Mouse (Mus musculus): ENCODE data around the gene Mrpl38. TPM values are rescaled to one million over a fixed set of nuclear protein-coding genes. Genes with fewer than 3 reads are reported as not detected.

Mrpl38 gene
- total RNA-seq, 4 experiments from 2014 or later, result 46.4 to 51.6 (median 50.3) TPM

DNA sequence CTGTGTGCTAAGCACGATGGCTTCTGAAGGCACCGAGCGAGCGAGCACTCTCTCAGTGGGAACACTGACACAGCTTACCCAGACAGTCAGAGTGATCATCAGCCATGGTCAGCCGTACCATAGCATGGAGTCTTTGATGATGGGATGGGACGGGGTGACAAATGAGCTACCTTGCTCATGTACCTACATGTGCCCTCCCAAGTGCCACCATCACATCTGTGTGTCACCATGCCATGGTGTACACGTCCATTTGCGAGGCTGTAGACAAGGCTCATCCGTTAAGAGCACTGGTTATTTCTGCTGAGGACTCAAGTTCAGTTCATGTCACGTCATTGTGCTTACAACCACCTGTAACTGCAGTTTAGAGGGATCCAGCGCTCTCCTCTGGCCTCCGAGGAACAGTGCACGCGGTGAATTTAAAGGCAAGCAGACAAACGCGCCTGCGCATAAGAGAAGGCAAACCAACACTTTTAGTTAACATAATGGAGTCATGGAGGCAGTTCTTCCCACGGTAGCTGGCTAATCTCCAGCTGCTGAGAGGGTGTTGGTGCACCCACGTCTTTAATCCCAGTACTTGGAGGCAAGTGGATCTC is 27.0 kb downstream of the Mrpl38 start:
- DNase-seq (ENCODE audit: low spot score in 2 of 2), result no peak

DNA sequence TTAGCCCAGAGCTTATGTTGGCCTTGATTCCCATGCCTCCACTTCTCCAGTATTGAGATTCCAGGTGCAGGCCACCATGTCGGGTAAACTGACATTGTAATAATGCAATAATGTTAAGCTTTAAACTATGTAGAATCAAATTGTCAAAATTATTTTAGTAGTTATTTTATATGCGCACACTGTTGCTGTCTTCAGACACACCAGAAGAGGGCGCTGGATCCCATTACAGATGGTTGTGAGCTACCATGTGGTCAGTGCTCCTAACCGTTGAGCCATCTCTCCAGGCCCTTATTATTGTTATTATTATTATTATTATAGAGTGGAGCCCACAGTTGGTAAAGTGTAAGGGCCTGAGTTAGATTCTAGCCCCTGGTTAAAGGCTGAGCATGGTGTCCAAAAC is 27.6 kb downstream of the Mrpl38 start:
- no peak for DNase-seq (ENCODE audit: low spot score in 2 of 2)

DNA sequence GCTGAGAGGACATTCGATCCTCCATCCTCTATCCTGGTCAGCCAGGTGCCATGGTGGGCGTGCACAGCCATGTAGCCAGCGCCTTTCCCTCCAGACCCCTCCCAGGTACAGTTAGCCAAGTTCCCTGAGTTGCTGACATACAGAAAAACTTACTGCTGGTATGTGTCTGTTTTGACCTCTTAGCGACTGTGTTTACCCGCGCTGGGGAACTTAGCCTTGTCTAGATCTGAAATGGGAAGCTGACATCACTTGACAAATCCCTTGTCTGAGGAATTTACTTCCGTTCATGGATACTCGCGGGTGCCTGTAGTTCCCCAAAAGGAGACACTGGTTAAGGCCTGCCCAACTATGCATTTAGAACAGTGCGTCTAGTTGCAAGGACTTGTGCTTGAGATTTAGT is 28.1 kb downstream of the Mrpl38 start:
- no peak for DNase-seq (ENCODE audit: low spot score in 2 of 2)

DNA sequence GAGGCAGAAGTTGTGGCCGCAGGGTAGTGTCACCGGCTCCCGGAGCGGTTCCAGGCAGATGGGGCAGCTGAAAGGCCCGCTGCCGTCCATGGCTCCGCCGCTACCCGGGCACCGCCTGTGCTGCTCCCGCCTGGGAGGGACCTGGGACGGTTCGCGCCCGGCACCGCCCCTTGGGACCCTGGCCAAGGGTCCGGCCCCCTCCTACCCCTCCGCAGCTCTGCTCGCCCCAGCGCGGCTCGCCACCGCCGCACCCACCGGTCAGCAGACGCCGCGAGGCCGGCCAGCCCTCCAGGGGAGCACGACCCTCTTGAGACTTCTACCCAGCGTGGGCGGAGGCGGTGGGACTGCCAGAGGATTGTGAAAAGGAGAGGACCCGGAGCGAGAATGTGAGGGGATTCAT is 28.5 kb downstream of the Mrpl38 start:
- DNase-seq (ENCODE audit: low spot score in 2 of 2), result peak; percentile 77 to 82

DNA sequence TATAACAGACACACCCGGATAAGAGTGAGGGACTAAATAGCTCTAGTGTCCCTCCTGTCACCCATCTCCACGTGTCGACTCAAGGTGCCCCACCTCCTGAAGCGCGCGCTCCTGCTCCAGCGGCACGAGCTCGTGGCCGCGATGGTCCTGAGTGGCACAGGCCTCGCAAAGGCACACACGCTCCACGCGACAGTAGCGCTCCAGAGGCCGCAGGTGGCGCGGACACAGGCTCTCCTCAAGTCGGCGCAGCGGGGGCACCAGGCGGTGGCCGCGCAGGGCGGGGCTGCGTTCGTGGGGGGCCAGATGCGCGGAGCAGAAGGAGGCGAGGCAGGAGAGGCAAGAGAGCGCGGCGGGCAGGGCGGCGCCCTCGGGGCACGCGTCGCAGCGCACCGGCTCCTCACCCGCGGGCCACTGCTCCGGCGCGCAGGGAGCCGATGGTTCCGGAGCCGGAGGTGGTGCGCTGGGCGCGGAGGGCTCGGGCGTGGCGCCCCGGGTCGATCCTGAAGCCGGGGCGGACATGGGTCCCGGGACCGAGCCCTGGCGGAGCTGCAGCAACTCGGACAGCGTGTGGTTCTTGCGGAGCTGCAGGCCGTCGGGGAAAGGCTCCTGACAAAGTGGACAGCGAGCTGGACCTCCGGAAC is 29.1 kb downstream of the Mrpl38 start:
- DNase-seq (ENCODE audit: low spot score in 2 of 2), result no peak

DNA sequence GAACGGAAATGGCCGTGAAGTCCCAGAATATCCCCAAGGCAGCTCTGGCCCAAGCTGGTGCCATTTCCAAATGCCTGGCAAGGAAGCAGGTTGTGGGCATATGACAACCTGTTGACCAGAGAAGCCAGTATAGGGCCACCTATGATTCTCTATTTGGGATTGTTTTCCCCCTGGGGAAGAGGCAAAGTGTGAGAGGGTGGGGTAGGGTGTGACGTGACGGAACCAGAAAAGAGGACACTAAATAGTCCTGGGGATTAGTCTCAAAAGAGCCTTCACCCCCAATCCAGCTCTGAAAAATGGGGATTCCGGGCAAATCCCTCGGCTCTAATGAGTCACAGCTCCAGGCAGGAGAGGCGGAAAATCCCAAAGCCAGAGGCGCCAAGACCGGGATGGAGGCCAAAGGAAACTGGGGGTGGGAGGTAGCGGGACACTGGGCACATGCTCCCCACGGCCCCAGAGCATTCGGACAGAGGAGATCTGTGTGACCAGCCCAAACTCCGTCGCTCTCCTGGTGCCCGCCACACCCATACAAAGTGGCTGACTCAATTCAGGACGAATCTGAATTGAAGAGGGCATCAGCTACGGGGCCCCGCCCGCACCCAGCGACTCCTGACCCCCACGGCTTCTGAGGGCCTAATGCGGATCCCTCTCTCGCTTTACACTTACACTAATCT is 30.1 kb downstream of the Mrpl38 start:
- peak in 1 of 2 experiments; percentile 80 for DNase-seq (ENCODE audit: low spot score in 2 of 2)

DNA sequence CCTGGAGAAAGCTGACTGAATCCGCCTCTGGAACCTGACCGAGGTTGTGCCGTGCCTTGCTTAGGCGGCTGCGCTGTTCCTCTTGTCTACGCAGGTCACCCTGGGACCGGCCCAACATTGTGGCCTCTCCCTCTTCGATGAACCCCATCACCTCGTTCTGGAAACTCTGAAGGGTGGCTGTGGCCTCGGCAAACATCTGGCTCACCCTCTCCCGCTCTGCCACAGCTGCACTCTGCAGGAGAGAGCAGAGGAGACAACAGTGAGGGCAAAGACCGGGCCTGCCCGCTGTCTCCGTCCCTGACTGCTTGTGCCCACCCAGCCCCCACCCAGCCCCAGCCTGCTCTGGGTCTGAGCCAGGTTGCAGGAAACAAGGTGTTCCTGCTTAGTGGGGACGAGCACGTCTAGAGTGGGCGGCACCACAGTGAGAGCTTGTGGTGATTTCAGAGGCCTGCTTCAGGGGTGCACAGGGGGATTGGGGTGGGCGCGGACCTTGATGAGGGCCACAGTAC is 30.8 kb downstream of the Mrpl38 start:
- DNase-seq (ENCODE audit: low spot score in 2 of 2), result no peak

DNA sequence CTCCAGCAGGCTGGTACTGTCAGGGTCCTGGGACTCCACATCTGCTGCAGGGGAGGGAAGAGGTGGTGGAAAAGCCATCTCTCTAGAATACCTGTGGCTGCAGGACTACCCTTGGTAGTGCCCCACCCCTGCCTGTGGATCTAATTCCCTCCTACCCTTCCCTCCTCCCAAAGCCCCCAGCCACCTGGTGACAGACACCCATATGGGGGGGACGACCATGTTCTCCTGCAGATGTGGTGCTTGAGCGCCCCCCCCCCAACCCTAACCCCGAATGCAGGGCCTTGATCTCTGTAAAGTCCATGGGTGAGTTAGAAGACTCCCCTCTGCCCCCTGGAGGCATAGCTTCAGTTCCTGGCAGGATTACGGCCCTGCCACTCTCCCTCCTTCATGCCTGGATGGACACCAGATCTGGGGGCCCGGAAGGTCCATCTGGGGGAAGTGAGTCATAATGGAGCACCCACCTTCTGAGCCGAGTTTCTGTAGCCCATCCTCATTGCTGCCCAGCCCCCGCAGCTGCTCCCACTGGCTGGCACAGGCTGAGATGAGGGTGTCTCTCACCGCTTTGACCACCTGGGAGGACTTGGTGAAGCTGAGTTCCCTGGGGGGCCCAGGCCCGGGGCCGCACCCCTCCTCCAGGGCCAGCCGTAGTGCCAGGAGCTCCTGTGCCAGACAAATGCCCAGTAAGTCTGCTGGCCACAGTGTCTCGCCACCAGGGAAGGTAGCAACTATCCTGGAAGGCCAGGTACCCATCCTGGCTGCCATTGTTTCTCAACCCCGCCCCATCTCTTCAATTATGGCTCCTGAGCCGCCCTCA is 31.5 kb downstream of the Mrpl38 start:
- DNase-seq (ENCODE audit: low spot score in 2 of 2), result no peak

DNA sequence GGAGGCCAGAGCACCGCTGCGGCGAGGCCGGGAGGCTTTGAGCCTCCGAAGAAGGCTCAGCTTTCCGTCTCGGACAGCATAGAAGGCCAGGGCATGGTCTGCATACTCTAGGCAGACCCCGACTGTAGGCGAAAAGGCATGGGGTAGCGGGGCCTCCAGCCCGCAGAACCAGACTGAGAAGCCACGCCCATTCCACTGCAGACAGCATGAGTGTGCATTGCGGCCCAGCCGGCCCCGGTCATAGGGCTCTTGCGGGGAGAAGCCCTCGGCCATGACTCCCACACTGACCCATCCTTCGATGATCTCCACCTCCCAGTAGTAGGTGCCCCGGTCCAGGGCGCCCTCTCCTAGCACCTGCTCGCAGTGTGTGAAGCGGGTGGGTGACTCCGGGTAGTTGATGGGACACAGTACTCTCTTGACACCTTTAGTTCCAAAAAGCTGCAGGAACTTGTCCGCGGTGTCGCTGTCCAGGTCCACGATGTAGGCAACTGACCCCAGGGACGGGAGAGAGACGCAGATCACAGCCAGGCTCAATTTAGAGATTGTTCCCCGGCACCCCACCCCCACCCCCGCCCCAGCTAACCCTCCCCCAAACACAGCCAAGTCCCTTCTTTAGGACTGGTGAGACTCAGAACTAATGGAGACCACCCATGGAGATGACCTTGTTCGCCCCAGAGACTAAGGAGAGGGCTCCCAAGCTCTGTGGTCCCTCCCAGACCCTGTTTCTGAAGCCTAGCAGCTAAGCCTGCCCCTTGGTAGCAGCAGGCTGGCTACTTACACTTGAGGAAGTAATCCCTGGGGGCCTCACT is 32.3 kb downstream of the Mrpl38 start:
- DNase-seq (ENCODE audit: low spot score in 2 of 2), result no peak

DNA sequence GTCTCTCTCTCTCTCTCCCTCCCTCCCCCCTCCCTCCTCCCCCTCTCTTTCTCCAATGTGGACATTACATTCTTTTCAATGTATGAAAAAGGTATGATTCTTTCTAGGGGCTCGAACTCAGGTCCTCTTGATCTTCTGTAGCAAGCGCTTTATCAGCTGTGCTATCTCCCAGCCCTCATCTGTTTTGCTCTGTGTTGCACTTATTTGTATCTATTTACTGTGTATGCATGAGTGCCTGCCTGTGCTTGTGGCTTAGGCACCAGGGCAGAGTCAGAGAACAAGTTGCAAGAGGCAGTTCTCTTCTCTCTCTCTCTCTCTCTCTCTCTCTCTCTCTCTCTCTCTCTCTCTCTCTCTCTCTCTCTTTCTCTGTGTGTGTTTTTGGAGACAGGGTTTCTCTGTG is 33.6 kb downstream of the Mrpl38 start:
- no peak for DNase-seq (ENCODE audit: low spot score in 2 of 2)

DNA sequence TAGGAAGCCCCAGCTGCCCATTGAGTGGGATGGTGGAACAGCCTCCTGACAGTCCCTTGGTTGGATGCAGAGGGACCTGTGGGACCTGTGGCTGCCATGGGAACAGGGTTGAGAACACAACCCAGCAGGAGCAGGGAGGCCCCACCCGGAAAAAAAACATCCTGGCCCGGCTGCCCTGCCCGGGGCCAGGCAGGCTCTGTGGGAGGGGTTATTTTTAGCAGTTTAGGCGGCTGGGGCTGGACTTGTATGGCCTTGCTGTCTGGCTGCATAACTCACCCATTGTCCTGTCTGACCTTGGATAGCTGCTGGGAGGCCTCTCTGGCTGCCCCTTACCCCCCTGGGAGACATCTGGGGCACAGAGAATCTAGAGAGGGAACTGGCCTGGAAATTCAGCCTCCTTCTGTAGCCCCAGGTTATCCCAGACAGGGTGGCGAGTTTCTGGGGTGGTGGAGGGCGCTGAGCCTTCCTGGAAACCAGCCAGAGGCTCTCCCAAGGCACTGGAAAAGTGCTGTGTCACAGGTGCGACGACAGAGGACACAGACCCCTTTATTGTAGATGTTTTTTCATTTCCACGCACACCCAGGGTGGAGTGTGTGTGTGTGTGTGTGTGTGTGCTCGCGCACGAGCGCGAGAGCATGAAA is 34.5 kb downstream of the Mrpl38 start:
- peak; percentile 59 to 73 for DNase-seq (ENCODE audit: low spot score in 2 of 2)

DNA sequence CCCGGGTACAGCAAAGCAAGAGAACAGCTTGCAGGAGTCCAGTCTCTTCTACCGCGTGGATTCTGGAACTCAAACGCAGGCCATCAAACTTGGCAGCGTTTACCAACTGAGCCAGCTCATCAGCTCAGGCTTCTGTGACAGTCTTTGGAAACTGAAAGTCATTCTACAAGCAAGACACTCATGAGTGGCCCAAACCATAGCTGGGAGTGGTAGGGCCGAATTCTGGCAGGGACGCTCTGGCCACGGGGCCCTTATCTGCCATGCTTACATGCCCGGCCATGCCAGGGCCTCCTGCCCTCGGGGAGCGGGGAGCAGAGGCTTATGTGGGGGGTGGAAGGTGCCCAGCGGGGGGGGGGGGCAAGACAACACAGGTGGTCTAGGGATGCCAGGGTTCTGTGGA is 35.1 kb downstream of the Mrpl38 start:
- DNase-seq (ENCODE audit: low spot score in 2 of 2), result no peak

DNA sequence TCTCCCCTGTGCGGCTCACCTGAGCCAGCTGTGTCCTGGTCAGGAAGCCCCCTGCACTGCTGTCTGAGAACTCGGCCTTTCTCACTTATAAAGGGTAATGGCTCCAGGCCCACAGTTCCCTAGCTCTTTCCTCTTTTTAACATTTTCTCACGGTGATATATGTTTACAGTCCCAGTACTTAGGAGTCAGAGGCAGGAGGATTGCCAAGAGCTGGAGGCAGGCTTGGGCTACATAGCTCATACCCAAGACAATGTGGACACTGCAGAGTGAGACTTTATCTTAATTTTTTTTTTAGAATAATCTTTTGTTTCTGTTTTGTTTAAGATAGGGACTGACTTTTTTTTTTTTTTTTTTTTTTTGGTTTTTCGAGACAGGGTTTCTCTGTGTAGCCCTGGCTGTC is 36.2 kb downstream of the Mrpl38 start:
- no peak for DNase-seq (ENCODE audit: low spot score in 2 of 2)

DNA sequence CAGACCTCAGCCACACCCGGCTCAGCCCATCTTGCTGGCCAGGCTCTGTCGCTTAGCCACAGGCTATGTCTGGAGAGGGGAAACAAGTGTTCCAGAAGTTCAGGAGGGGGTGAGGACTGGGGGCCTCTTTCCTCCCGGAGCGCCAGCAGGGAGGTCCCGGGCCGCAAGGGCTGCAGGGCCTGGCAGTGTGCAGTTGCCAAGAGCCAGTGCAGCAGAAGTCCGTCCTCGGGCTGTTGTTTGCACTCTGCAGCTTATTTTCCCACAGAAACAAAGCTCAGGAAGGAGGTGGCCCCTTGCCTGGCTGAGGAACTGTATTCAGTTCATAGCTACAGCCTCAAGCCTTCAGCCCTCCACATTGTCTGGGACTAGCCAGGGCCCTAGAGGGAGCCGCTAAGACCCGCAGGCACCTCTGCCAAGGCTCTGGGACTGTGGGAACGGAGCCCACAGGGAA is 36.7 kb downstream of the Mrpl38 start:
- DNase-seq (ENCODE audit: low spot score in 2 of 2), result peak; percentile 24 to 60

DNA sequence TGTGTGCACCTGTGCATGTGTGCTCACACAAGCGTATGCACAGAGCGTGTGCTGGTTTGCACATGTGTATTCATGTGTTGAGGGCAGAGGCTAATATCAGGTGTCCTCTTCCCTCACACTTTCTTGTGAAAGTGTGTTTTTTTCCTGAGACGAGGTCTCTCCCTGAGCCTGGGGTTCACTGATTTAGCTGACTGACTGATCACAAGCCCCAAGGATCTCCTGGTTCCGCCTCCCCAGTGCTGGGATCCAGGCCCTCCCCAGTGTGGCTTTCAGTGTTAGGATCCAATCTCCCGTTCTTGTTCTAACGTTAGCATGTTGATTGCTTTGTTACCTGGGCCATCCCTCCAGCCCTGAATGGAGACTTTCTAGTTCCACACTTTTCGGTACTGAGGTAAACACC is 37.8 kb downstream of the Mrpl38 start:
- no peak for DNase-seq (ENCODE audit: low spot score in 2 of 2)

DNA sequence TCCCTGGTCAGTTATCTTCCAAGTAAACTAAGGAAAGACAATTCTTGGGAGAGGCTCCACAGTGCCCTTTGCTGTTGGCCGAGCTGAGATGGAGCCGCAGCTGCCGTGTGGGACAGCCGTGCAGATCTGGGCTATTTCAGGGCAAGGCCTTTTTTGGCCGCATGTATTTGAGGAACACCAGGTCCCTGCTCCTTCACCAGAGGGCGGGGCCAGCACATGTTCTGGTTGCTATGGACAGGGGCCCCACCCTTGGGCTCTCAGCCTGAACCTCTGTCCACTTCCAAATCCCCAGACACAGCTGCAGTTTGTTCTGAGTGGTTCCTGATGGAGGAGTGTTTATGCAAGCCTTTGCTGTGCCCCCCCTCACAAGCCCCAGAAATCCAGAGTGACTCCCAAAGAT is 38.3 kb downstream of the Mrpl38 start:
- peak; percentile 80 to 88 for DNase-seq (ENCODE audit: low spot score in 2 of 2)

DNA sequence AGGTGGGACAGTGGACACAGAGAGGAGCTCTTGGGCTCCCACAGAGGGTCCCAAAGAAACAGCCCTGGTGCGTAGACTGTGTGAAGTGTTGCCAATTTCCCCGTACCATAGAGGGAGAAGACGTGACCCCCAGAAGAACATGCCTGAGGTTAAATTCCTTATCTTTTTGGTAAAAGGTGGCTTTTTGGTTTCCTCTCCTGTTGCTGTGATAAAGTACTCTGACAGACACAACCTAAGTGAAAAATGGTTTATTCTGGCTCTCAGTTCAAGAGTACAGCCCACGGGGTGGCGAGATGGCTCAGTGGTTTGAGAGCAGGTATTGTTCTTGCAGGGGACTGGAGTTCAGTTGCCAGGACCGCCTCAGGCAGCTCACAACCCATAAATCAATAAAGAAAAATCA is 39.2 kb downstream of the Mrpl38 start:
- DNase-seq (ENCODE audit: low spot score in 2 of 2), result no peak

DNA sequence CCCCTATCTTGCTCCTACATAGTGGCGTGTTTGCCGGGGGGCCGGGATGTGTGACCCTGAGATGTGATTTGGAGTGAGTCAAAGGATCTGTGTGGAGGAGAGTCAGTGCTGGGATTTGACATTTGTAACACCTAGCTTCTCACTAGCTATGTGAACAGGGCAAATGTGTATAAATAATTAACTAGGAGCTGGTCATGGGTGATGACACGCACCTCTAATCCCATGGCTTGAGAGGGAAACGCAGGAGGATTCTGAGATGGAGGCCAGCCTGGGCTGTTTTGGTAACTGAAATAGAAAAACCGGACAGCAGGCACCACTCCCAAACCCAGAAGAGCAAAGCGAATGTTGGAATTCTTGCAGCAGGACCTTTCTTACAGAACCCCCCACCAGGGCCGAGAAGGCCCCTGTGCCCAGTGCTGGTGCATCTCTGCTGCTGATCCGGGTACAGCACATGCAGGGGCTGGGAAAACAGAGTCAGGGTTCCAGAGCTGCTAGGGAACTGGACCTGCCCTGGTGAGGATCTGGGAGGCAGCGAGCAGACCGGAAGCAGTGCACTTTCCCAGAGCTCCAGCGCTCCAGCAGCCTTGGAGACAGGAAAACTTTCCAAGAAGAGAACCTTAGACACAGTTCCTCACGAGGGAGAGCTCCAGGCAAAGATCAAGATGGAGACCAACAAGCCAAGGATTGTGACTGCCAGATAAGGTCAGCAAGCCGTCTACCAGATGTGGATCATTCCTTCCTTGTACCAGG is 39.8 kb downstream of the Mrpl38 start:
- no peak for DNase-seq (ENCODE audit: low spot score in 2 of 2)

DNA sequence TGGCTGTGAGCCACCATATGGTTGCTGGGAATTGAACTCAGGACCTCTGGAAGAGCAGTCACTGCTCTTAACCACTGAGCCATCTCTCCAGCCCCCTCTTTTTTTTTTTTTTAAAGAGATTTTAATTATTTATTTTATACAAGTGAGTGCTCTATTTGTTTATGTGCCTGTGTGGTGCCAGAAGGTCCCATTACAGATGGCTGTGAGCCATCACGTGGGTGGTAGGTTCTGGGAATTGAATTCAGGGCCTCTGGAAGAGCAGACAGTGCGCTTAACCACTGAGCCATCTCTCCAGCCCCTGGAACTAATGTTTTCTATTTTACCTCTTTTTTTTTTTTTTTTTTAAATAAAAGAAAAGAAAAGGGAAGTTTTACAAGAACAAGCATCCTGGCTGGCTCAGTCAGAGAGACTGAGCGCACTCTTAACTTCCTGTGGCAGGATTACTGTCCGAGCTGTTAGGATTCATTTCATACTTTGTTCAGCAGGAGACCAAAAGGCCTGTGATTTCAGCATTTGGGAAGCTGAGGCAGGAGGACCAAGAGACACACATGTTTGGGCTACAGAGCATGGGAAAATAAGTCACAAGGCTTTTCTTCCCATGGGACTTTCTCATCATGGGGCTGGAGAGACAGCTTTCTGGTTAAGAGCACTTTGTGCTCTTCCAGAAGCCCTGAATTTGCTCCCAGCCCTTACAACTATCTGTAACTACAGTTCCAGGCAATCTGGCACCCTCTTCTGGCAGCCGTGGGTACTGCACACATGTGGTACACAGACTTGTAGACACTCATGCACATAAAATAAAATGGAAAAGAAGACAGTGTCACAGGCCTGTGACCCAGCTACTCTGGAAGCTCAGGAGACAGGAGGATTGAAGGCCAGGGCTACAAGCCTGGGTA is 42.2 kb downstream of the Mrpl38 start:
- DNase-seq (ENCODE audit: low spot score in 2 of 2), result no peak

Data from gastrocnemius, adult 8-10 months (tissue).